Mouse (Mus musculus): ENCODE measurements around the gene Fpgs. TPM values are rescaled to one million over a fixed set of nuclear protein-coding genes. Genes with fewer than 3 reads are reported as not detected.
A peak's percentile ranks its signal among the peaks of the same experiment; 100 is the strongest.

Fpgs gene
- polyA plus RNA-seq, 1 experiment from 2014 or later = 25.9 TPM

GRCm38 (mm10) chr2:32708643-32709042 lies 4.7 kb upstream of the Fpgs start:
- Histone ChIP-seq H3K9me3 (no peaks in the 10 kb centered on the region), H3K27ac (no peak overlapping the region), H3K4me3 (no peak overlapping the region), H3K4me1 (replicated peaks) (peaks cover 21% of the 10 kb centered on the region), H3K36me3 (peaks cover 78% of the 10 kb centered on the region), H3K27me3 (ENCODE audit: insufficient read depth, poor library complexity, severe bottlenecking) (no peaks in the 10 kb centered on the region)
- peak; percentile 71 for DNase-seq (ENCODE audit: low spot score)
- WGBS = 53% methylated on average over 3 of the region's 3 CpGs

- H3K36me3 ChIP-seq = peaks cover 95% of the 10 kb centered on the region
- no peak for DNase-seq (ENCODE audit: low spot score)
- H3K9me3 ChIP-seq = no peaks in the 10 kb centered on the region
- H3K4me1 ChIP-seq (replicated peaks) = peaks cover 9% of the 10 kb centered on the region
- no peak overlapping the region for H3K27ac ChIP-seq
- no peak overlapping the region for H3K4me3 ChIP-seq
- H3K27me3 ChIP-seq (ENCODE audit: insufficient read depth, poor library complexity, severe bottlenecking) = no peaks in the 10 kb centered on the region
- whole genome bisulfite sequencing = 94% methylated on average over 6 of the region's 6 CpGs
These were observed 3.0 kb upstream of the Fpgs start for GRCm38 (mm10) chr2:32706971-32707370.

DNA sequence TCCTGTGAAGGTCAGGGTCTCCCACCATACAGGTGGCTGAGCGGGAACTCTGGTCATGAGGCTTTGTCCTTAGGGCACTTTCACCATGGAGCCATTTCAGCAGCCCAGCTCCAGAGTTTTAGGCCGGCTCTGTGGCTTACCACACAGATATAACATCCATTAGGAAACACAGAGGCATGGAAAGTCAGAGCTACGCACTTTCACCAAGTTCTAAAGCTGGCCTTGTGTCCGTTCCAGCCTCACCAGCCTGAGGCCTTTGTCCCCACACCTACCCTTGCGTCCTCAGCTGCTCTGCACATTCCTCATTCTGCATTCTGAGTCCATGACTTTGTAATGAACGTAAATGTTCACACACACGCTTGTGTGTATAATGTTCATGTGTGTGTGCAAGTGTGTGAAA lies 1.1 kb upstream of the Fpgs start:
- no peak for DNase-seq (ENCODE audit: low spot score)
- H3K27ac ChIP-seq = no peak overlapping the region
- WGBS = 93% methylated on average over 7 of the region's 7 CpGs
- H3K4me1 ChIP-seq (replicated peaks) = no peaks in the 10 kb centered on the region; the same call in 1 of the 2 replicates
- H3K27me3 ChIP-seq (ENCODE audit: insufficient read depth, poor library complexity, severe bottlenecking) = no peaks in the 10 kb centered on the region
- H3K36me3 ChIP-seq = peaks cover 81% of the 10 kb centered on the region
- H3K4me3 ChIP-seq = no peak overlapping the region
- H3K9me3 ChIP-seq = no peaks in the 10 kb centered on the region

DNA sequence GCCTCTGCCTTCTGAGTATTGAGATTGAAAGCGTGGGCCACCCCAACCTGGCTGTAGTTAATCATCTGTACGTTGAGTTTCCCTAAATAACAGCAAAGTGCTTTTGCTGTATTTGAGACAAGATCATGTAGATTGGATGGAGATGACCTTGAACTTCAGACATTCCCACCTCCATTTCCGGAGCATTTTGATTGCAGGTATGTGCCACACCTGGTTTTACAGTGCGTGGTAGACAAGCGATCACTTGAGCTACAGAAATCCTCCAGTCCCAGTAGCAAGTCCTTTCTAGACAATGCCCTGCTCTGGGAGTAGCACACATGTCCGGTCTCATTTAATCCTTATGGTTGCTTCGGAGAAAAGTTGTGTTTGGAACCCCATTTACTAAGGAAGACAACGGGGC lies 899 bp downstream of the Fpgs start:
- H3K27ac ChIP-seq = no peak overlapping the region
- no peaks in the 10 kb centered on the region for H3K4me1 ChIP-seq (replicated peaks)
- 0 out of 2 replicates have a peak, but pooled peaks cover 2% of the 10 kb centered on the region for H3K27me3 ChIP-seq (ENCODE audit: insufficient read depth, poor library complexity, severe bottlenecking)
- peaks cover 61% of the 10 kb centered on the region for H3K36me3 ChIP-seq
- H3K4me3 ChIP-seq = no peak overlapping the region
- no peak for DNase-seq (ENCODE audit: low spot score)
- H3K9me3 ChIP-seq = no peaks in the 10 kb centered on the region
- 96% methylated on average over 8 of the region's 8 CpGs for WGBS

DNA sequence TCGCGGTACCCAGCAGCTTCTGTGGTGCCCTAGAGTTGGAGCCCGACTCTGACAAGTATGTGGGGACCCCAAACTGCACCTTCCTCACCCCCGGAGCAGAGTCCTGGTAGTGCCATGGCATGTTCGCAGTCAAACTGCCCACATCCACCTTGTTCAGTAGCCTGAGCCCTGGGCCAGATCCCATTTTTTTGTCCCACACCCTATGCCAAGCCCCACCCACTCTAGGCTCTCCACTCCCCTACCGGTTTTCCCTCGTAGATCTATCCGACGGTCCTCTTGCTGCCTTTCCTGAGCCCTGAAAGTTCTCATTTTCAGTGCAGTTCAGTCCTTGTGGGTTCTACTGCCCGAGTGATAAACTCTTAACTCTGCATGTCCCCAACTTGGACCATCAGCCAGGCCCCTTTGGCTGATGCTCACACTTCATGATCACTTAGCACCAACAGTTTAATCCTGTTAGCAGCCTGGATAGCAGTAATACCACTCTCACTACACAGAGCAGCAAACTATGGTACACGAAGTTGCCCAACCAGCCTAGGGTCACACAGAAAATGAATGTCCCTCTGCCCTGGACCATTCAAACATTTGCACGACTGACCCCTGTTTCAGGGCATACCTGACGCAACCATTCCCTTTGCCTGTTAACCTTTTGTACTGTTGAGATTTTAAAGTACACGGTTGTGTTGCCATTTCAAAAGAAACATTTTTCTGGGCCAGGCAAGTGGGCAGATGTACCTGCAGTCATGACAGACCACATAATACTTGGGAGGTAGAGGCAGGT lies 2.8 kb downstream of the Fpgs start:
- WGBS = 87% methylated on average over 14 of the region's 14 CpGs
- Histone ChIP-seq H3K9me3 (no peaks in the 10 kb centered on the region), H3K27ac (no peak overlapping the region), H3K36me3 (peaks cover 43% of the 10 kb centered on the region), H3K4me1 (replicated peaks) (no peaks in the 10 kb centered on the region), H3K4me3 (no peak overlapping the region), H3K27me3 (ENCODE audit: insufficient read depth, poor library complexity, severe bottlenecking) (0 out of 2 replicates have a peak, but pooled peaks cover 2% of the 10 kb centered on the region)
- DNase-seq (ENCODE audit: low spot score) = no peak

- WGBS = 86% methylated on average over 6 of the region's 6 CpGs
- 0 out of 2 replicates have a peak, but pooled peaks cover 2% of the 10 kb centered on the region for H3K27me3 ChIP-seq (ENCODE audit: insufficient read depth, poor library complexity, severe bottlenecking)
- no peaks in the 10 kb centered on the region for H3K9me3 ChIP-seq
- H3K27ac ChIP-seq = no peak overlapping the region
- peaks cover 1% of the 10 kb centered on the region; the same call in 1 of the 2 replicates for H3K4me1 ChIP-seq (replicated peaks)
- H3K36me3 ChIP-seq = peaks cover 28% of the 10 kb centered on the region
- H3K4me3 ChIP-seq = no peak overlapping the region
- no peak for DNase-seq (ENCODE audit: low spot score)
These were observed 4.3 kb downstream of the Fpgs start for GRCm38 (mm10) chr2:32699680-32700079.

GRCm38 (mm10) chr2:32694691-32695090 lies 9.3 kb downstream of the Fpgs start:
- H3K4me1 ChIP-seq (replicated peaks) = peaks cover 37% of the 10 kb centered on the region
- peak overlapping the region; percentile 89 for H3K27ac ChIP-seq
- no peaks in the 10 kb centered on the region for H3K36me3 ChIP-seq
- WGBS = 90% methylated on average over 12 of the region's 12 CpGs
- H3K4me3 ChIP-seq = peak overlapping the region; percentile 73
- 0 out of 2 replicates have a peak, but pooled peaks cover 2% of the 10 kb centered on the region for H3K27me3 ChIP-seq (ENCODE audit: insufficient read depth, poor library complexity, severe bottlenecking)
- no peak for DNase-seq (ENCODE audit: low spot score)
- no peaks in the 10 kb centered on the region for H3K9me3 ChIP-seq

- DNase-seq (ENCODE audit: low spot score) = peak; percentile 97
- Histone ChIP-seq H3K9me3 (no peaks in the 10 kb centered on the region), H3K27ac (peak overlapping the region; percentile 89), H3K4me1 (replicated peaks) (peaks cover 43% of the 10 kb centered on the region), H3K36me3 (no peaks in the 10 kb centered on the region), H3K4me3 (peak overlapping the region; percentile 73), H3K27me3 (ENCODE audit: insufficient read depth, poor library complexity, severe bottlenecking) (0 out of 2 replicates have a peak, but pooled peaks cover 2% of the 10 kb centered on the region)
- WGBS = under 1% methylated on average over 51 of the region's 51 CpGs
These were observed 10.0 kb downstream of the Fpgs start for GRCm38 (mm10) chr2:32693823-32694411.

GRCm38 (mm10) chr2:32693282-32693681 lies 10.7 kb downstream of the Fpgs start:
- peaks cover 43% of the 10 kb centered on the region for H3K4me1 ChIP-seq (replicated peaks)
- DNase-seq (ENCODE audit: low spot score) = no peak
- H3K27me3 ChIP-seq (ENCODE audit: insufficient read depth, poor library complexity, severe bottlenecking) = 0 out of 2 replicates have a peak, but pooled peaks cover 2% of the 10 kb centered on the region
- 25% methylated on average over 7 of the region's 7 CpGs for WGBS
- H3K9me3 ChIP-seq = no peaks in the 10 kb centered on the region
- peaks cover under 1% of the 10 kb centered on the region; the same call in 1 of the 2 replicates for H3K36me3 ChIP-seq
- peak overlapping the region; percentile 89 for H3K27ac ChIP-seq
- peak overlapping the region; percentile 73 for H3K4me3 ChIP-seq

DNA sequence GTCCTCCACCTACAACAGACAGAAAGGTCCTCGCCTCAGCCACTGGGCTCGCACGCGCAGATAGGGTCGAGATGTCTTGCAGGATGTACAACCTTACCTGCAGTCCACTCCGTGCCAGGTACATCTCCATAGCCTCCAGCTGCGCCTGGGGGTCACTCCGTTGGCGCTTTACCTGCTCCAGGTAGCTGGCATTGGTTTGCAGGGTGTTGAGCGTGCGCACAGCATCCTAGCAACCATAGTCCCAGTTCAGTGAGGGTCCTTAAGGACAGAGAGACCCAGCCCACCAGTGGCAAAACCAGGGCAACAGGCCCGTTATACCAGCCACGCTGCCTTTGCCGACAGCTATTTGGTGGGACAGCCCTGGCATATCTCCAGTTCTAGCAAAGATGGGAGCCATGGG lies 11.4 kb downstream of the Fpgs start:
- DNase-seq (ENCODE audit: low spot score) = no peak
- peaks cover 9% of the 10 kb centered on the region for H3K36me3 ChIP-seq
- peaks cover 43% of the 10 kb centered on the region for H3K4me1 ChIP-seq (replicated peaks)
- no peaks in the 10 kb centered on the region for H3K9me3 ChIP-seq
- no peak overlapping the region for H3K4me3 ChIP-seq
- H3K27ac ChIP-seq = no peak overlapping the region
- no peaks in the 10 kb centered on the region for H3K27me3 ChIP-seq (ENCODE audit: insufficient read depth, poor library complexity, severe bottlenecking)
- WGBS = 95% methylated on average over 14 of the region's 14 CpGs

DNA sequence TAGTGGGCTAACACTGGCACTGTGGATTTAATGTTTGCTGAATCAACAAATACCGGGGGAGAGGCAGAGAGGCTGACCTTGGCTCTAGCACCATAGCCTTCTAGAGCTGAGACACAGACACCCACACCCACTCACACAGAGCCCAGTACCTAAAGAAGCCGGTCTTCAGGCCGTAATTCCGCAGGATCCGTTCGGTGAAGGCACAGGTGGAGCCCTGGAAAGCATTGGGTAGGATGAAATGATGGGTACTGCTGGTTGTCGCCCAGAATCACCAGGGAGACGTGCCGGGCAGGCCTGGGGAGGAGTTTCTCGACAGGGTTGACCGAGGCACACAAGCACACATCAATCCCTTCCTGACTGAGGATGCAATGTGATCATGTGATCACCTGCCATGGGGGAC lies 12.9 kb downstream of the Fpgs start:
- 84% methylated on average over 11 of the region's 11 CpGs for WGBS
- no peak overlapping the region for H3K4me3 ChIP-seq

GRCm38 (mm10) chr2:32689420-32689819 lies 14.5 kb downstream of the Fpgs start:
- 20% methylated on average over 5 of the region's 5 CpGs for WGBS
- Histone ChIP-seq H3K4me1 (replicated peaks) (peaks cover 39% of the 10 kb centered on the region), H3K36me3 (peaks cover 39% of the 10 kb centered on the region)

More for the DNA sequence above, 12.9 kb downstream of the Fpgs start:
- Histone ChIP-seq H3K4me1 (replicated peaks) (peaks cover 43% of the 10 kb centered on the region), H3K36me3 (peaks cover 23% of the 10 kb centered on the region), H3K27ac (no peak overlapping the region), H3K27me3 (ENCODE audit: insufficient read depth, poor library complexity, severe bottlenecking) (no peaks in the 10 kb centered on the region), H3K9me3 (no peaks in the 10 kb centered on the region)
- no peak for DNase-seq (ENCODE audit: low spot score)

DNA sequence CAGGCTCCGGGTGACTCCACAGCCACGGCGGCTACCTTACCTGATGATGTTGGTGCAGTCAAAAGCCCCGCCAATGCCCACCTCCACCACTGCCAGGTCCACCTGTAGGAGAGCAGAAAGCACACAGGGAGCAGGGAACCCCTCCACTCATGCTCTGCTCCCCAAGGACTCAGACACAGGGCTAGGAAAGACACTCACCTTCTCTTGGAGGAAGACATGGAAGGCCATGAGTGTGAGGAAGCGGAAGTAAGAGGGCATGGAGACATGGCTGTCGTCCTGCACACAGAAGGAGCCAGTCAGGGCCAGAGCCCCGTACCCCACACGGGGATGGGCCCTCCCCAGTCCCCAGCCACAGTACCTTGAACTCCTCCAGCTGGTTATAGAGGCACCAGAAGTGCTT lies 16.4 kb downstream of the Fpgs start:
- Histone ChIP-seq H3K9me3 (no peaks in the 10 kb centered on the region), H3K36me3 (peaks cover 58% of the 10 kb centered on the region), H3K4me3 (no peak overlapping the region), H3K27me3 (ENCODE audit: insufficient read depth, poor library complexity, severe bottlenecking) (no peaks in the 10 kb centered on the region), H3K27ac (no peak overlapping the region), H3K4me1 (replicated peaks) (peaks cover 27% of the 10 kb centered on the region)
- whole genome bisulfite sequencing = 96% methylated on average over 8 of the region's 8 CpGs
- no peak for DNase-seq (ENCODE audit: low spot score)

More at GRCm38 (mm10) chr2:32689420-32689819, 14.5 kb downstream of the Fpgs start:
- peak overlapping the region; percentile 23; the same call in 1 of the 2 replicates for H3K27ac ChIP-seq
- no peak overlapping the region for H3K4me3 ChIP-seq
- DNase-seq (ENCODE audit: low spot score) = peak; percentile 88
- H3K9me3 ChIP-seq = no peaks in the 10 kb centered on the region
- H3K27me3 ChIP-seq (ENCODE audit: insufficient read depth, poor library complexity, severe bottlenecking) = no peaks in the 10 kb centered on the region

Measured in hindbrain, embryonic 10.5 days (tissue).